Mouse (Mus musculus) inflammation-experienced regulatory T-cells, adult 6 months (primary cell): ENCODE measurements at regions not wholly inside any gene's neighbourhood (a gene's known extent, or its start where the extent isn't known, plus 50 kb on each side); places are given as distances from the start of the nearest gene placed in this dataset.
"Not testable (repeated sequence)": the region's sequence is repeated elsewhere in the genome, so short reads cannot be mapped to it uniquely, and the experiment has no call there.

ENCODE experiments used
- ATAC-seq: one replicate; pipeline ENCODE4 v1.8.0; 2017

GRCm38 (mm10) chr2:78416574-78417109, 451.3 kb upstream of the Ube2e3 start:
- no peak for ATAC-seq

- ATAC-seq, result no peak
Observed at GRCm38 (mm10) chr2:78412985-78413384, 454.9 kb upstream of the Ube2e3 start.

GRCm38 (mm10) chr2:78403890-78404289, 457.7 kb upstream of the Cwc22 start:
- ATAC-seq, result no peak

GRCm38 (mm10) chr2:78399236-78399635, 453.1 kb upstream of the Cwc22 start:
- no peak for ATAC-seq

- no peak for ATAC-seq
Observed at GRCm38 (mm10) chr2:78396924-78397323, 450.7 kb upstream of the Cwc22 start.

GRCm38 (mm10) chr2:78393090-78393489, 446.9 kb upstream of the Cwc22 start:
- no peak for ATAC-seq

GRCm38 (mm10) chr2:78392425-78392824, 446.2 kb upstream of the Cwc22 start:
- ATAC-seq, result no peak

GRCm38 (mm10) chr2:78388001-78388400, 441.8 kb upstream of the Cwc22 start:
- ATAC-seq, result no peak

GRCm38 (mm10) chr2:78381234-78381633, 435.1 kb upstream of the Cwc22 start:
- no peak for ATAC-seq

- no peak for ATAC-seq
Observed at GRCm38 (mm10) chr2:78331736-78332475, 385.7 kb upstream of the Cwc22 start.

GRCm38 (mm10) chr2:78326091-78326490, 379.9 kb upstream of the Cwc22 start:
- ATAC-seq, result no peak

GRCm38 (mm10) chr2:78322216-78322965, 376.2 kb upstream of the Cwc22 start:
- ATAC-seq, result no peak

- ATAC-seq, result no peak
Observed at GRCm38 (mm10) chr2:78311766-78312491, 365.8 kb upstream of the Cwc22 start.

- no peak for ATAC-seq
Observed at GRCm38 (mm10) chr2:78309361-78309760, 363.2 kb upstream of the Cwc22 start.

- ATAC-seq, result no peak
Observed at GRCm38 (mm10) chr2:78306897-78307296, 360.7 kb upstream of the Cwc22 start.

- ATAC-seq, result no peak
Observed at GRCm38 (mm10) chr2:78291665-78292064, 345.5 kb upstream of the Cwc22 start.

- ATAC-seq, result no peak
Observed at GRCm38 (mm10) chr2:78284806-78285205, 338.6 kb upstream of the Cwc22 start.

GRCm38 (mm10) chr2:78283605-78284004, 337.4 kb upstream of the Cwc22 start:
- no peak for ATAC-seq

GRCm38 (mm10) chr2:78281846-78282245, 335.7 kb upstream of the Cwc22 start:
- not testable (repeated sequence) for ATAC-seq

- no peak for ATAC-seq
Observed at GRCm38 (mm10) chr2:78280219-78280915, 334.2 kb upstream of the Cwc22 start.

GRCm38 (mm10) chr2:78279382-78280056, 333.3 kb upstream of the Cwc22 start:
- ATAC-seq, result no peak

GRCm38 (mm10) chr2:78278630-78279029, 332.5 kb upstream of the Cwc22 start:
- no peak for ATAC-seq
